Mouse (Mus musculus) induced T-regulatory cell, adult 2 months (primary cell): ENCODE results near the gene Ehf.
A peak's percentile ranks its signal among the peaks of the same experiment; 100 is the strongest.

Experiments
- DNase-seq: peaks from one replicate; pipeline ENCODE4 v3.0.0-alpha.2; 2012; ENCODE audit warnings: low read depth

Ehf gene

GRCm38 (mm10) chr2:103303132-103303531 is at the start of gene Ehf:
TSS of gene Ehf (minus strand) at chr2:103303278.
- DNase-seq: no peak

- peak; percentile 43 for DNase-seq
These were observed 44.4 kb upstream of the Ehf start for GRCm38 (mm10) chr2:103347417-103347891.

- DNase-seq: no peak
These were observed 43.7 kb upstream of the Ehf start for GRCm38 (mm10) chr2:103346751-103347289.

- DNase-seq: no peak
These were observed 40.5 kb upstream of the Ehf start for GRCm38 (mm10) chr2:103343611-103344010.

GRCm38 (mm10) chr2:103342123-103342522 is 39.0 kb upstream of the Ehf start:
- no peak for DNase-seq

- no peak for DNase-seq
These were observed 38.4 kb upstream of the Ehf start for GRCm38 (mm10) chr2:103341375-103341971.

- no peak for DNase-seq
These were observed 35.6 kb upstream of the Ehf start for GRCm38 (mm10) chr2:103338706-103339105.

- DNase-seq: no peak
These were observed 34.3 kb upstream of the Ehf start for GRCm38 (mm10) chr2:103337370-103337769.

- no peak for DNase-seq
These were observed 33.5 kb upstream of the Ehf start for GRCm38 (mm10) chr2:103336621-103337020.

GRCm38 (mm10) chr2:103336000-103336399 is 32.9 kb upstream of the Ehf start:
- no peak for DNase-seq

GRCm38 (mm10) chr2:103331666-103332191 is 28.7 kb upstream of the Ehf start:
- no peak for DNase-seq

- DNase-seq: no peak
These were observed 25.7 kb upstream of the Ehf start for GRCm38 (mm10) chr2:103328731-103329130.

- DNase-seq: no peak
These were observed 22.4 kb upstream of the Ehf start for GRCm38 (mm10) chr2:103325301-103326048.

- no peak for DNase-seq
These were observed 21.2 kb upstream of the Ehf start for GRCm38 (mm10) chr2:103324320-103324719.

GRCm38 (mm10) chr2:103322171-103322570 is 19.1 kb upstream of the Ehf start:
- DNase-seq: no peak

- DNase-seq: no peak
These were observed 18.6 kb upstream of the Ehf start for GRCm38 (mm10) chr2:103321638-103322037.

GRCm38 (mm10) chr2:103314002-103314401 is 10.9 kb upstream of the Ehf start:
- DNase-seq: no peak

- no peak for DNase-seq
These were observed 9.6 kb upstream of the Ehf start for GRCm38 (mm10) chr2:103312640-103313039.

- DNase-seq: no peak
These were observed 7.6 kb upstream of the Ehf start for GRCm38 (mm10) chr2:103310663-103311062.

- DNase-seq: no peak
These were observed 3.6 kb upstream of the Ehf start for GRCm38 (mm10) chr2:103306686-103307085.

GRCm38 (mm10) chr2:103302669-103303068 is 409 bp downstream of the Ehf start:
- DNase-seq: no peak

- no peak for DNase-seq
These were observed 4.2 kb downstream of the Ehf start for GRCm38 (mm10) chr2:103298711-103299463.
